Mouse (Mus musculus) embryonic facial prominence, embryonic 14.5 days (tissue): ENCODE results near the gene Ptbp3. TPM values are rescaled to one million over a fixed set of nuclear protein-coding genes. Genes with fewer than 3 reads are reported as not detected.

Experiments
- ATAC-seq: fragments of 200-750 bp; cut with Nextera tagmentation; 2 replicates; pipeline ENCODE4 v1.8.0; 2017; ENCODE audit warnings: low read depth, moderate number of reproducible peaks, moderate TSS enrichment
- DNase-seq: peaks from one replicate; pipeline ENCODE4 v3.0.0-alpha.2; 2015; ENCODE audit warnings: low spot score
- H3K27ac ChIP-seq: fragments of 300-500 bp; sonication (generic); replicated peaks from 2 replicates; pipeline ENCODE4 v1.5.1; 2014; ENCODE audit warnings: low read depth, mild to moderate bottlenecking, low read length, moderate library complexity
- H3K27me3 ChIP-seq: fragments of 300-500 bp; sonication (generic); replicated peaks from 2 replicates; pipeline ENCODE4 v1.6.1; 2014; ENCODE audit warnings: low read length; ENCODE audit not compliant: control insufficient read depth, insufficient read depth
- H3K36me3 ChIP-seq: fragments of 300-500 bp; sonication (generic); 2 replicates; pipeline ENCODE4 v1.6.1; 2014; ENCODE audit warnings: low read length, mixed read lengths; ENCODE audit not compliant: control insufficient read depth, insufficient read depth
- H3K4me1 ChIP-seq: fragments of 300-500 bp; sonication (generic); 2 replicates; pipeline ENCODE4 v1.6.1; 2014; ENCODE audit warnings: antibody characterized with exemption, low read length; ENCODE audit not compliant: control insufficient read depth, insufficient read depth
- H3K4me2 ChIP-seq: fragments of 300-500 bp; sonication (generic); 2 replicates; pipeline ENCODE4 v1.6.1; 2014; ENCODE audit warnings: low read depth, mild to moderate bottlenecking, low read length, moderate library complexity, mixed read lengths
- H3K4me3 ChIP-seq: fragments of 300-500 bp; sonication (generic); 2 replicates; pipeline ENCODE4 v1.5.1; 2014; ENCODE audit warnings: low read depth, mild to moderate bottlenecking, low read length
- H3K9ac ChIP-seq: fragments of 300-500 bp; sonication (generic); 2 replicates; pipeline ENCODE4 v1.6.1; 2014; ENCODE audit warnings: low read depth, mild to moderate bottlenecking, low read length, moderate library complexity, mixed read lengths
- H3K9me3 ChIP-seq: fragments of 300-500 bp; sonication (generic); 2 replicates; pipeline ENCODE4 v1.6.1; 2016; ENCODE audit warnings: low read length; ENCODE audit not compliant: control insufficient read depth
- WGBS: fragments of 180-500 bp; shearing (Covaris S2); extraction: QIAGEN DNeasy Blood & Tissue Kit; methylation state at CpG from one replicate; pipeline ENCODE4 v1.1.7; 2014; 5-methylcytosine and 5-hydroxymethylcytosine counted together
- polyA plus RNA-seq: library from polyadenylated mRNA; unstranded; fragments of >200 nt; fragmentation: Nextera tagmentation; extraction: Ambion mirVana; gene quantifications from 2 replicates; pipeline ENCODE4 v1.2.1, GENCODE M21; 2014

The Ptbp3 gene
- polyA plus RNA-seq, 1 experiment from 2014 or later, result 53.0 TPM

DNA sequence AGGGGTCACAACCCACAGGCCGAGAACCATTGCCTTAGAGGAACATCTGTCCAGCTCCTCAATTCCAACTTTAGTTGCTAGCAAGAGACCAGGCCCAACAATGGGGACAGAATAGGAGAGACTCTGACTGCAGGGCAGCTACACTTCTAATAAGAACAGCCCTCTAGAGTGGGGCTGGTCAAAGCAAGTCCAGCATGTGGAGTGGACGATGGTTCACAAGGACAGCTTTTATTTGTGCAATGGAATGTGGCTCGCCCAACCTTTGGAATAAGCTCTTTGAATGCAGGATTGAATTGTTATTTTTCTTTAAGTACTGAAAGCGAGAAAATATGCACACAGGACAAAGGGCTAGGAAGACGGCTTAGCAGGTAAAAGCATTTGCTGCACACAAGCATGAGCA is 122.7 kb downstream of the Ptbp3 start:
- WGBS, result 89% methylated on average over 5 of the region's 5 CpGs
- no peak for ATAC-seq

DNA sequence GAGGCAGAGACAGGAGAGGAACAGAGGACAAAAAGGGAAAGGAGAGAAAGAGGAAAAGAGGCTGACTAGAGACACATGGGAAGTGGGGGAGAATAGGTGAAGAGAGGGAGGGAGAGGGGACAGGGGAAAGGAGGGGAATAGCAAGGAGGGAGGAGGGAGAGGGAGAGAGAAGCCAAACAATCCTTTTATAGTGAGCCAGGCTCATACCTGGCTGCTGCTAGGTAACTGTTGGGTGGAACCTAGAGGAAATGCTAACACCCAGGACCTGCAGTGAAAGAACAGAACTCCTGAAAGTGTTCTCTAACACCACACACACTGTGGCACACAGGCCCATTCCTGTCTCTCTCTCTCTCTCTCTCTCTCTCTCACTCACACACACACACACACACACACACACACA is 126.4 kb downstream of the Ptbp3 start:
- Histone ChIP-seq H3K27me3 (no peaks in the 10 kb centered on the region), H3K9ac (no peak overlapping the region), H3K9me3 (no peaks in the 10 kb centered on the region), H3K4me2 (no peak overlapping the region), H3K36me3 (no peaks in the 10 kb centered on the region), H3K4me1 (no peaks in the 10 kb centered on the region), H3K27ac (no peak overlapping the region), H3K4me3 (no peak overlapping the region)
- ATAC-seq, result no peak
- DNase-seq, result no peak

More for the DNA sequence above, 122.7 kb downstream of the Ptbp3 start:
- Histone ChIP-seq H3K4me3 (no peak overlapping the region), H3K27ac (no peak overlapping the region), H3K4me2 (no peak overlapping the region), H3K36me3 (no peaks in the 10 kb centered on the region), H3K9ac (no peak overlapping the region), H3K4me1 (no peaks in the 10 kb centered on the region), H3K27me3 (no peaks in the 10 kb centered on the region), H3K9me3 (no peaks in the 10 kb centered on the region)
- DNase-seq, result no peak

DNA sequence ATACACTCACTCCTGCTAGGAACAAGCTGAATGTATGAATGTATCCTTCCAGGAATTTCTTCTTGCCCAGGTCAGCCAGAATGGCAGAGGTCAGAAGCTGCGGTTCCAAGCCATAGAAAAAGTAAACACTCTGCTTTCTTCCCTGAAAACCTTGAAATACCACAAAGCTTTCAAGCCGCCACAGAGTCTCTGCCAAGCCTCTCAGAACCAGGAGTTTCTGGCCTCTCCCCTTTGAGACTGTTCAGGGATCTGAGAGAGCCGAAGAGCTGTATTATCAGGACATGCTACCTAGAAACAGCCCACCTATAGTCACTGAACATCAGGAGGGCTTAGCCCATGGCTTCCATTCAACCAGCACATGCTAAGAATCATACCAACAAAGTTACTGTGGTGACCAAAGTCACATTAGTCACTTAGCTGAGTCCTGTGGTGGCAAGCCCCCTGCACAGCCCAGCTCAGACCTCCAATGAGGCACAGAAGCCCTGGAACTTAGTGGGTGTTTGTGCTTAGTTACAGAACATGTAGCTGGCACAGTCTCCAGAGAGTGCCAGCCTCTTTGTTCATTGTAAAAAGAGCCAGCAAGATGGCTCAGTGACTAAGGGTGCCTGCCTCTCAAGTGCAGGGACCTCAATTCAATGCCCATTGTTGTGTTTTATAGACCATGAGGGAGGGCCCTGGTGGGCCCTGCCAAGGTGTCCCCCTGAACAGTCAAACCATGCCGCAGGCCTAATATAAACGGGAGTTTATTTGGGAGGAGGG is 127.0 kb downstream of the Ptbp3 start:
- H3K27me3 ChIP-seq, result no peaks in the 10 kb centered on the region
- H3K36me3 ChIP-seq, result no peaks in the 10 kb centered on the region
- H3K4me1 ChIP-seq, result no peaks in the 10 kb centered on the region
- H3K9me3 ChIP-seq, result no peaks in the 10 kb centered on the region
- DNase-seq (no peak), ATAC-seq (no peak)
- H3K4me3 ChIP-seq, result no peak overlapping the region
- no peak overlapping the region for H3K9ac ChIP-seq
- H3K27ac ChIP-seq, result no peak overlapping the region
- 56% methylated on average over 5 of the region's 5 CpGs for WGBS
- H3K4me2 ChIP-seq, result no peak overlapping the region

Other genes with a start within 250 kb of the Ptbp3 start
- 2.1 and 2.2 TPM in 2 replicates for gene Susd1, start 110.7 kb downstream of the Ptbp3 start, polyA plus RNA-seq
- gene Hsdl2, start 32.2 kb upstream of the Ptbp3 start, polyA plus RNA-seq, result 23.1 and 25.4 TPM in 2 replicates
- gene E130308A19Rik, start 76.8 kb upstream of the Ptbp3 start, polyA plus RNA-seq, result 14.9 and 18.5 TPM in 2 replicates